In genomic region chr4:56193365-56193764, GRCm38 (mm10) we compare ENCODE assay signal across 18 mouse cellular contexts.
"Had no signal": no experiment of that assay in that cellular context is flagged by ENCODE, and none has a peak within 500 bp of the region (broad histone marks: within the 10 kb centered on the region; RNA-seq: fewer than 3 reads in every experiment).

No protein-coding gene starts in this region.

- H3K27ac ChIP-seq: liver, embryonic 13.5 days; liver, embryonic 15.5 days; lung, embryonic 15.5 days; macrophage; midbrain, embryonic 13.5 days; midbrain, embryonic 15.5 days; neural tube, embryonic 12.5 days; stomach, embryonic 15.5 days had no signal

- H3K36me3 ChIP-seq: liver, embryonic 13.5 days; liver, embryonic 15.5 days; lung, embryonic 15.5 days; midbrain, embryonic 13.5 days; midbrain, embryonic 15.5 days; neural tube, embryonic 12.5 days; stomach, embryonic 15.5 days had no signal

- H3K4me1 ChIP-seq: liver, embryonic 13.5 days; liver, embryonic 15.5 days; midbrain, embryonic 13.5 days; midbrain, embryonic 15.5 days; neural tube, embryonic 12.5 days; stomach, embryonic 15.5 days had no signal

- DNase-seq: liver, embryonic 13.5 days; liver, postnatal 0 days; lung, adult 2 months; lung, postnatal 10 days; lung, postnatal 36 days; right cerebral cortex, postnatal 14 days; thymus, adult 18-20 months; thymus, postnatal 14 days; thymus, postnatal 36 days had no signal

- H3K4me3 ChIP-seq: liver, embryonic 13.5 days; liver, embryonic 15.5 days; lung, embryonic 15.5 days; megakaryocyte, embryonic 14.5 days; midbrain, embryonic 13.5 days; midbrain, embryonic 15.5 days; neural tube, embryonic 12.5 days; stomach, embryonic 15.5 days had no signal

- H3K9me3 ChIP-seq: liver, embryonic 13.5 days; liver, embryonic 15.5 days; lung, embryonic 15.5 days; megakaryocyte, embryonic 14.5 days; midbrain, embryonic 13.5 days; midbrain, embryonic 15.5 days; neural tube, embryonic 12.5 days; stomach, embryonic 15.5 days had no signal

- ATAC-seq: liver, postnatal 0 days; midbrain, embryonic 13.5 days; midbrain, embryonic 15.5 days had no signal

- H3K9ac ChIP-seq: liver, embryonic 13.5 days; liver, embryonic 15.5 days; liver, postnatal 0 days; lung, embryonic 15.5 days; midbrain, embryonic 13.5 days; midbrain, embryonic 15.5 days; neural tube, embryonic 12.5 days; stomach, embryonic 15.5 days had no signal

- H3K4me2 ChIP-seq: liver, embryonic 13.5 days; liver, embryonic 15.5 days; lung, embryonic 15.5 days; midbrain, embryonic 11.5 days; midbrain, embryonic 13.5 days; midbrain, embryonic 15.5 days; neural tube, embryonic 12.5 days; stomach, embryonic 15.5 days had no signal

- H3K27me3 ChIP-seq: liver, embryonic 13.5 days; liver, embryonic 15.5 days; lung, embryonic 15.5 days; megakaryocyte, embryonic 14.5 days; midbrain, embryonic 13.5 days; midbrain, embryonic 15.5 days; neural tube, embryonic 12.5 days; stomach, embryonic 15.5 days had no signal
